Mouse (Mus musculus) T-cell, adult 2 months (primary cell): ENCODE measurements around the gene Olfr325.

Experiments used
- DNase-seq: peaks from one replicate; pipeline ENCODE4 v3.0.0; 2022; ENCODE audit warnings: low spot score

Gene Olfr325

DNA sequence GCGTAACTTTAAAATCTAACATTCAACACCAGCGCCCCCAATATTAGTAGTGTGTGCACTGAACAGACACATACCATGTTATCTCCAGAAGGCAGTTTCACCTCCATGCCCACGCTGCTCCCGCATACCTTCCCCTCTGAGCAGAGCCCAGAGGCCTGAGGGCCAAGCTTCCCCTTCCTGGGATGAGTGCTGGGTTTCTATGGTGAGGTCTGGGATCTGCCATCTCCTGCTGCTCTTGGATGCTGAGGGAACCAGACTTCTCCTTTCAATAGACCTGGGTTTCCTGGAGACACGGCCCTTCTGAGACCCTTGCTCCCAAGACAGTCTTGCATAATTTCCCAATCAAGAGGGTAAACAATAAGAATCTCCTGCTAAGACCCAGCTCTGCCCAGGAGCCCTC, 52.9 kb downstream of the Olfr325 start, which contains the start of gene Olfr323:
Olfr323 (minus strand) TSS at position 101 of the 400 bp plus-strand sequence.
- DNase-seq = no peak
